Mouse (Mus musculus): ENCODE data around the gene Prickle2. TPM values are rescaled to one million over a fixed set of nuclear protein-coding genes. Genes with fewer than 3 reads are reported as not detected.

Prickle2 gene
- total and polyA plus RNA-seq, 3 experiments = 0.05 TPM; not detected in 2

DNA sequence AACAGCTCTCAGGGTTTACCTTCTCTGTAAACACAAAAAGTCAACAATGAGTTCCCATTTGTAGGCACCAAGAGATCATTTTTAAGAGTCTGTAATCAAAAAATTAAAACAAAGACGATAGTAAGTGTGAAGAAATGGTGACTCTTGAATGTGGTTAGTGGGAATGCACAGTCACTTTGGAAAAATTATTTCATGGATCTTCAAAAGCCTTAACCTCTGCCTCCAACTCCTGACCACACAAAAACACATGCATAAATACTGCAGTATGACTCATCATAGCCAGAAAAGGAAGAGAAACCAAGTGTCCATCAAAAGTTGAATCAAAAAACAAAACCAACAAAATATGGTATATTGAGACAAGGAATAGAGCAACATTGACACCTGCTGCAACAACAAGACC, 69.5 kb downstream of the Prickle2 start:
- Histone ChIP-seq H3K4me1 (ENCODE audit: insufficient read depth, low read depth, low read length) (no peaks in the 10 kb centered on the region), H3K9me3 (replicated peaks) (no peaks in the 10 kb centered on the region), H3K27me3 (ENCODE audit: insufficient read depth, low read length) (no peaks in the 10 kb centered on the region), H3K36me3 (replicated peaks) (no peaks in the 10 kb centered on the region), H3K4me3 (ENCODE audit: low read depth, low read length) (no peak overlapping the region)
- DNase-seq (ENCODE audit: low spot score) = no peak
- no peak for ATAC-seq (ENCODE audit: extremely low read depth, insufficient number of reproducible peaks, low FRiP score, poor library complexity, severe bottlenecking)
- TF ChIP-seq POLR2AphosphoS5 (IDR thresholded peaks at IDR 0.05; ENCODE audit: insufficient replicate concordance, low read depth, low read length) (no peak), GATA2 (IDR thresholded peaks at IDR 0.05; ENCODE audit: borderline replicate concordance, low read depth, low read length) (no peak), GATA1 (IDR thresholded peaks at IDR 0.05; ENCODE audit: borderline replicate concordance, low read length) (no peak), TAL1 (conservative IDR thresholded peaks at IDR 0.05; ENCODE audit: low read depth, low read length) (no peak), CTCF (IDR thresholded peaks at IDR 0.05; ENCODE audit: low read depth, low read length) (no peak)

- DNase-seq (ENCODE audit: low spot score) (no peak), ATAC-seq (ENCODE audit: extremely low read depth, insufficient number of reproducible peaks, low FRiP score, poor library complexity, severe bottlenecking) (no peak)
- H3K4me1 ChIP-seq (ENCODE audit: insufficient read depth, low read depth, low read length) = no peaks in the 10 kb centered on the region
- no peaks in the 10 kb centered on the region for H3K9me3 ChIP-seq (replicated peaks)
- TF ChIP-seq GATA1 (IDR thresholded peaks at IDR 0.05; ENCODE audit: borderline replicate concordance, low read length) (no peak), GATA2 (IDR thresholded peaks at IDR 0.05; ENCODE audit: borderline replicate concordance, low read depth, low read length) (no peak), TAL1 (conservative IDR thresholded peaks at IDR 0.05; ENCODE audit: low read depth, low read length) (no peak), POLR2AphosphoS5 (IDR thresholded peaks at IDR 0.05; ENCODE audit: insufficient replicate concordance, low read depth, low read length) (no peak), CTCF (IDR thresholded peaks at IDR 0.05; ENCODE audit: low read depth, low read length) (no peak)
- no peaks in the 10 kb centered on the region for H3K36me3 ChIP-seq (replicated peaks)
- no peak overlapping the region for H3K4me3 ChIP-seq (ENCODE audit: low read depth, low read length)
- H3K27me3 ChIP-seq (ENCODE audit: insufficient read depth, low read length) = no peaks in the 10 kb centered on the region
Measured at GRCm38 (mm10) chr6:92634876-92635468, 71.0 kb downstream of the Prickle2 start.

GRCm38 (mm10) chr6:92630991-92631390, 75.0 kb downstream of the Prickle2 start:
- H3K9me3 ChIP-seq (replicated peaks) = no peaks in the 10 kb centered on the region
- no peak for TF ChIP-seq GATA1 (IDR thresholded peaks at IDR 0.05; ENCODE audit: borderline replicate concordance, low read length)
- no peak for TF ChIP-seq TAL1 (conservative IDR thresholded peaks at IDR 0.05; ENCODE audit: low read depth, low read length)
- no peak for TF ChIP-seq GATA2 (IDR thresholded peaks at IDR 0.05; ENCODE audit: borderline replicate concordance, low read depth, low read length)
- no peak for TF ChIP-seq POLR2AphosphoS5 (IDR thresholded peaks at IDR 0.05; ENCODE audit: insufficient replicate concordance, low read depth, low read length)
- no peak for TF ChIP-seq CTCF (IDR thresholded peaks at IDR 0.05; ENCODE audit: low read depth, low read length)

DNA sequence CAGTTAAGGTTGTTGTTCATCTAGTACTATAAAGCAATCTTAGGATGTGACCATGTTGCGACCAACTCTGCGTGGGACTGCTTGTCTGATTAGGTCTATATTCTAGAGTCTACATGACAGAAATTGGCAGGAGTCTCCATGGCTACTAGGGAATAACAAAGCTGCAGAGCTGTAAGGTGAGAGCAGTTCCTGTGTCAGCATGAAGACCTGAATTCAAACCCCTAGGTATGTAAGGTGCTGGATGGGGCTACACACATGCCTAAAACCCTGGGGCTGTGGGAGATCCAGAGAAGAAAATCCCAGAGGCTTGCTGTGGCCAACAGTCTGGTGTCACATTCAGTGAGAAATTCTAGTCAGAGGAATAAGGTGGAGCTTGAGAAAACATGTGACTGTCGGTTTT, 78.2 kb downstream of the Prickle2 start:
- TF ChIP-seq GATA2 (IDR thresholded peaks at IDR 0.05; ENCODE audit: borderline replicate concordance, low read depth, low read length) = no peak

More at GRCm38 (mm10) chr6:92630991-92631390, 75.0 kb downstream of the Prickle2 start:
- H3K4me3 ChIP-seq (ENCODE audit: low read depth, low read length) = no peak overlapping the region
- ATAC-seq (ENCODE audit: extremely low read depth, insufficient number of reproducible peaks, low FRiP score, poor library complexity, severe bottlenecking) (no peak), DNase-seq (ENCODE audit: low spot score) (no peak)
- no peaks in the 10 kb centered on the region for H3K27me3 ChIP-seq (ENCODE audit: insufficient read depth, low read length)
- H3K36me3 ChIP-seq (replicated peaks) = no peaks in the 10 kb centered on the region
- H3K4me1 ChIP-seq (ENCODE audit: insufficient read depth, low read depth, low read length) = no peaks in the 10 kb centered on the region

GRCm38 (mm10) chr6:92627048-92627617, 78.8 kb downstream of the Prickle2 start:
- Histone ChIP-seq H3K4me1 (ENCODE audit: insufficient read depth, low read depth, low read length) (no peaks in the 10 kb centered on the region), H3K27me3 (ENCODE audit: insufficient read depth, low read length) (no peaks in the 10 kb centered on the region), H3K9me3 (replicated peaks) (no peaks in the 10 kb centered on the region; the same call in 1 of the 2 replicates), H3K4me3 (ENCODE audit: low read depth, low read length) (no peak overlapping the region), H3K36me3 (replicated peaks) (no peaks in the 10 kb centered on the region)
- DNase-seq (ENCODE audit: low spot score) = no peak
- ATAC-seq (ENCODE audit: extremely low read depth, insufficient number of reproducible peaks, low FRiP score, poor library complexity, severe bottlenecking) = no peak
- no peak for TF ChIP-seq GATA1 (IDR thresholded peaks at IDR 0.05; ENCODE audit: borderline replicate concordance, low read length)
- no peak for TF ChIP-seq CTCF (IDR thresholded peaks at IDR 0.05; ENCODE audit: low read depth, low read length)
- no peak for TF ChIP-seq TAL1 (conservative IDR thresholded peaks at IDR 0.05; ENCODE audit: low read depth, low read length)
- no peak for TF ChIP-seq POLR2AphosphoS5 (IDR thresholded peaks at IDR 0.05; ENCODE audit: insufficient replicate concordance, low read depth, low read length)
- no peak for TF ChIP-seq GATA2 (IDR thresholded peaks at IDR 0.05; ENCODE audit: borderline replicate concordance, low read depth, low read length)

More for the DNA sequence above, 78.2 kb downstream of the Prickle2 start:
- H3K9me3 ChIP-seq (replicated peaks) = no peaks in the 10 kb centered on the region; the same call in 1 of the 2 replicates
- no peak overlapping the region for H3K4me3 ChIP-seq (ENCODE audit: low read depth, low read length)
- ATAC-seq (ENCODE audit: extremely low read depth, insufficient number of reproducible peaks, low FRiP score, poor library complexity, severe bottlenecking) (no peak), DNase-seq (ENCODE audit: low spot score) (no peak)
- no peaks in the 10 kb centered on the region for H3K4me1 ChIP-seq (ENCODE audit: insufficient read depth, low read depth, low read length)
- no peaks in the 10 kb centered on the region for H3K27me3 ChIP-seq (ENCODE audit: insufficient read depth, low read length)
- H3K36me3 ChIP-seq (replicated peaks) = no peaks in the 10 kb centered on the region

GRCm38 (mm10) chr6:92625923-92626322, 80.0 kb downstream of the Prickle2 start:
- Histone ChIP-seq H3K4me3 (ENCODE audit: low read depth, low read length) (no peak overlapping the region), H3K4me1 (ENCODE audit: insufficient read depth, low read depth, low read length) (no peaks in the 10 kb centered on the region), H3K9me3 (replicated peaks) (no peaks in the 10 kb centered on the region; the same call in 1 of the 2 replicates), H3K36me3 (replicated peaks) (no peaks in the 10 kb centered on the region), H3K27me3 (ENCODE audit: insufficient read depth, low read length) (no peaks in the 10 kb centered on the region)
- no peak for DNase-seq (ENCODE audit: low spot score)
- TF ChIP-seq GATA1 (IDR thresholded peaks at IDR 0.05; ENCODE audit: borderline replicate concordance, low read length) (no peak), CTCF (IDR thresholded peaks at IDR 0.05; ENCODE audit: low read depth, low read length) (no peak), POLR2AphosphoS5 (IDR thresholded peaks at IDR 0.05; ENCODE audit: insufficient replicate concordance, low read depth, low read length) (no peak), TAL1 (conservative IDR thresholded peaks at IDR 0.05; ENCODE audit: low read depth, low read length) (no peak), GATA2 (IDR thresholded peaks at IDR 0.05; ENCODE audit: borderline replicate concordance, low read depth, low read length) (no peak)
- no peak for ATAC-seq (ENCODE audit: extremely low read depth, insufficient number of reproducible peaks, low FRiP score, poor library complexity, severe bottlenecking)

All from G1E (cell line).